Mouse (Mus musculus) spleen, adult 2 months (tissue): ENCODE measurements around the gene Actr2.

Experiments
- CTCF ChIP-seq: fragments of 200-500 bp; IDR thresholded peaks from 2 replicates; pipeline ENCODE4 v1.5.1; 2011; ENCODE audit warnings: mild to moderate bottlenecking, inconsistent platforms; ENCODE audit not compliant: insufficient read depth, insufficient read length, insufficient replicate concordance; ENCODE audit errors: extremely low read depth
- POLR2A ChIP-seq: fragments of 200-500 bp; IDR thresholded peaks from 2 replicates; pipeline ENCODE4 v1.6.1; 2011; ENCODE audit warnings: low read depth, low read length, inconsistent platforms

GRCm38 (mm10) chr11:20116030-20116551, 3.4 kb upstream of the Actr2 start:
- no peak for TF ChIP-seq POLR2A
- no peak for TF ChIP-seq CTCF
